Mouse (Mus musculus) liver, postnatal 0 days (tissue): ENCODE measurements around the gene Tvp23a. TPM values are rescaled to one million over a fixed set of nuclear protein-coding genes. Genes with fewer than 3 reads are reported as not detected.

Experiments
- ATAC-seq: fragments of 200-750 bp; cut with Nextera tagmentation; 2 replicates; pipeline ENCODE4 v1.8.0; 2017; ENCODE audit warnings: mild to moderate bottlenecking, moderate library complexity
- DNase-seq: peaks from one replicate; pipeline ENCODE4 v3.0.0-alpha.2; 2016
- H3K27ac ChIP-seq: fragments of 300-500 bp; sonication (generic); 2 replicates; pipeline ENCODE4 v1.5.1; 2014; ENCODE audit warnings: antibody characterized with exemption, moderate library complexity, mild to moderate bottlenecking, low read depth
- H3K27me3 ChIP-seq: fragments of 300-500 bp; sonication (generic); 2 replicates; pipeline ENCODE4 v1.6.1; 2014; ENCODE audit warnings: low read length, control low read depth, mixed read lengths; ENCODE audit not compliant: insufficient read depth
- H3K36me3 ChIP-seq: fragments of 300-500 bp; sonication (generic); replicated peaks from 2 replicates; pipeline ENCODE4 v1.6.1; 2014; ENCODE audit warnings: mild to moderate bottlenecking, control low read depth, low read length, moderate library complexity, mixed read lengths; ENCODE audit not compliant: insufficient read depth
- H3K4me1 ChIP-seq: fragments of 300-500 bp; sonication (generic); 2 replicates; pipeline ENCODE4 v1.6.1; 2014; ENCODE audit warnings: antibody characterized with exemption, mild to moderate bottlenecking, control low read depth; ENCODE audit not compliant: insufficient read depth
- H3K4me2 ChIP-seq: fragments of 300-500 bp; sonication (generic); 2 replicates; pipeline ENCODE4 v1.6.1; 2014; ENCODE audit warnings: low read depth, mild to moderate bottlenecking, low read length, moderate library complexity, mixed read lengths
- H3K4me3 ChIP-seq: fragments of 300-500 bp; sonication (generic); 2 replicates; pipeline ENCODE4 v1.5.1; 2014; ENCODE audit warnings: low read depth, low read length
- H3K9ac ChIP-seq: fragments of 300-500 bp; sonication (generic); replicated peaks from 2 replicates; pipeline ENCODE4 v1.6.1; 2014; ENCODE audit warnings: mild to moderate bottlenecking, moderate library complexity
- H3K9me3 ChIP-seq: fragments of 300-500 bp; sonication (generic); 2 replicates; pipeline ENCODE4 v1.6.1; 2016; ENCODE audit warnings: mild to moderate bottlenecking, control low read depth, low read length, mixed read lengths
- CTCF ChIP-seq: sonication (generic); IDR thresholded peaks from 2 replicates; pipeline ENCODE4 v1.5.1; 2016; ENCODE audit warnings: antibody characterized with exemption, low read depth
- EP300 ChIP-seq: IDR thresholded peaks from 2 replicates; pipeline ENCODE4 v1.6.1; 2016; ENCODE audit warnings: antibody characterized with exemption, low read depth, mild to moderate bottlenecking
- WGBS: fragments of 180-500 bp; shearing (Covaris S2); extraction: QIAGEN DNeasy Blood & Tissue Kit; methylation state at CpG from one replicate; pipeline ENCODE4 v1.1.7; 2014; ENCODE audit not compliant: insufficient replicate concordance; 5-methylcytosine and 5-hydroxymethylcytosine counted together
- polyA plus RNA-seq: library from polyadenylated mRNA; unstranded; fragments of >200 nt; fragmentation: Nextera tagmentation; extraction: Ambion mirVana; gene quantifications from 2 replicates; pipeline ENCODE4 v1.2.1, GENCODE M21; 2015

Tvp23a gene
- polyA plus RNA-seq, 1 experiment from 2014 or later, result 0.21 TPM

GRCm38 (mm10) chr16:10379531-10379930 lies 67.6 kb downstream of the Tvp23a start:
- Histone ChIP-seq H3K27ac (no peak overlapping the region), H3K9ac (no peak overlapping the region), H3K4me1 (peaks cover 9% of the 10 kb centered on the region), H3K4me3 (no peak overlapping the region), H3K4me2 (no peak overlapping the region), H3K27me3 (0 out of 2 replicates have a peak, but pooled peaks cover 4% of the 10 kb centered on the region), H3K9me3 (no peaks in the 10 kb centered on the region), H3K36me3 (no peaks in the 10 kb centered on the region)
- no peak for TF ChIP-seq CTCF
- TF ChIP-seq EP300, result no peak
- no peak for ATAC-seq
- 60% methylated on average over 2 of the region's 2 CpGs for WGBS
- DNase-seq, result no peak

GRCm38 (mm10) chr16:10377286-10377685 lies 69.9 kb downstream of the Tvp23a start:
- 31% methylated on average over 1 of the region's 1 CpGs for WGBS
- ATAC-seq, result no peak

DNA sequence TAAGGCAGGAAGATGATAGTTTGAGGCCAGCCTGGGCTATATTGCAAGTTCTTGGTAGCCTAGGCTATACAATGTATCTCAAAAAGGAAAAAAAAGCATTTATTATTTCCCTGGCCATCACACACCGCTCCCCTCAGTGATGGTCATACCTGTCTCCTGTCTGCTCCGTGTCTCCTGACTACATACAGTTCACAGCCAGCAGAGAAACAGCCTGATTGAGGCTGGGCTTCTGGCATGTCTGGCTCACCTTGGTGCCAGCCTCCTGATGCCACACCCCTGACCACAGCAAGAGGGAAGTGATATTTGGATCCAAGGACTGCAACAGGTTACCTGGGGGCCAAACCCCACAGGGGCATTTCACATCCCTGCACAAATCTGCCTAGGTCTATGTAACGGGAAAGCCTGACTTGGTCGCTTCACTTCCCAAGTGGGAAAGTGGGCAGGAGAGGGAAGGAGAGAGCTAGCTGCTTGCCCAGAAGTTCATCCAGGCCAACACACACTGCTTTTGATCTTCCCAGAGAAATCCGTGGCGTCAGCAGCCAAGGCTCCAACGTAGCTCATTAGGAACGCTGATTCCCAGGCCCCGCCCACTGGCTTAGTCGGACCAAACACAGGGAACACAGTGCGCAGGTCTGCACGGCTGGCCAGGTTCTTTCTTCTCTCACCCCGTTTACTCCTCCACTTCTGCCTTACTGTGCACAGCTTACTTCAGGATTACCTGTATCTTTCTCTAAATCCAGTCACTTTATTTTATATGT lies 72.7 kb downstream of the Tvp23a start:
- no peak overlapping the region for H3K27ac ChIP-seq
- ATAC-seq (0 out of 2 replicates have a peak, but pooled peaks have one; percentile 31), DNase-seq (no peak)
- H3K9ac ChIP-seq, result no peak overlapping the region
- H3K36me3 ChIP-seq, result no peaks in the 10 kb centered on the region
- no peak for TF ChIP-seq EP300
- no peak for TF ChIP-seq CTCF
- no peak overlapping the region for H3K4me3 ChIP-seq
- H3K4me2 ChIP-seq, result 0 out of 2 replicates have a peak overlapping the region, but pooled peaks have one; percentile 19
- H3K9me3 ChIP-seq, result no peaks in the 10 kb centered on the region
- H3K4me1 ChIP-seq, result no peaks in the 10 kb centered on the region
- 34% methylated on average over 12 of the region's 13 CpGs for WGBS
- H3K27me3 ChIP-seq, result 0 out of 2 replicates have a peak, but pooled peaks cover 4% of the 10 kb centered on the region

More at GRCm38 (mm10) chr16:10377286-10377685, 69.9 kb downstream of the Tvp23a start:
- DNase-seq, result no peak
- Histone ChIP-seq H3K27me3 (0 out of 2 replicates have a peak, but pooled peaks cover 4% of the 10 kb centered on the region), H3K4me3 (no peak overlapping the region), H3K9ac (no peak overlapping the region), H3K36me3 (no peaks in the 10 kb centered on the region), H3K4me1 (no peaks in the 10 kb centered on the region), H3K4me2 (no peak overlapping the region), H3K27ac (no peak overlapping the region), H3K9me3 (no peaks in the 10 kb centered on the region)
- TF ChIP-seq EP300 (no peak), CTCF (no peak)

DNA sequence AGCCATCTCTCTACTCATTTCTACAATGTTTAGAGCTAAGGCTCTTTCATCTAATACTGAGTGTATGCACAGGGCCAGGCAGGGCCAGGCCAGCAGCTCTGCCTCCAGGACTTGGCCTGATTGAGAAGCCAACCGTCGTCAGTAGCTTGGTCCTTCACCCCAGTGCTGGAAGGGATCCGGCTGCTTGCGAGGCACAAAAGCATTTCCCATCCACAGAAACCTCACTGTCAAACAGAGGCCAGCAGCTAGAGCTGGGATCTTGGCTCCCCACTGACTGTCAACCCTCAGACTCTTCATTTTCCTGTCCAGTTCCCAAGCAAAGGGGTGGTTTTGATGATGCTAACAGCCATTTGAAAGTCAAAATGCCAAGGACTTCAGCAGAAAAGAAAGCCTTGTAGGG lies 74.8 kb downstream of the Tvp23a start:
- no peaks in the 10 kb centered on the region for H3K9me3 ChIP-seq
- no peaks in the 10 kb centered on the region for H3K36me3 ChIP-seq
- ATAC-seq (no peak), DNase-seq (no peak)
- no peaks in the 10 kb centered on the region for H3K27me3 ChIP-seq
- TF ChIP-seq CTCF (no peak), EP300 (no peak)
- H3K4me2 ChIP-seq, result no peak overlapping the region
- H3K27ac ChIP-seq, result no peak overlapping the region
- WGBS, result 65% methylated on average over 4 of the region's 4 CpGs
- no peaks in the 10 kb centered on the region for H3K4me1 ChIP-seq
- no peak overlapping the region for H3K9ac ChIP-seq
- H3K4me3 ChIP-seq, result no peak overlapping the region

Other genes with a start within 250 kb of the Tvp23a start
- gene Emp2, start 133.4 kb downstream of the Tvp23a start, polyA plus RNA-seq, result 1.2 and 1.5 TPM in 2 replicates
- 0.07 TPM in 1 of 2 replicates, not detected in the other for gene Tekt5, start 51.9 kb downstream of the Tvp23a start, polyA plus RNA-seq
- 24.3 and 25.8 TPM in 2 replicates for gene Nubp1, start 35.4 kb downstream of the Tvp23a start, polyA plus RNA-seq
- gene Ciita, start 32.7 kb upstream of the Tvp23a start, polyA plus RNA-seq, result 0.21 and 0.31 TPM in 2 replicates
- gene Dexi, start 95.7 kb upstream of the Tvp23a start, polyA plus RNA-seq, result 2.8 and 4.4 TPM in 2 replicates
- gene Clec16a, start 98.0 kb upstream of the Tvp23a start, polyA plus RNA-seq, result 9.5 and 11.3 TPM in 2 replicates